Mouse (Mus musculus): ENCODE results near the gene 4930539E08Rik.

4930539E08Rik gene

GRCm38 (mm10) chr17:28930392-28931074, 15.4 kb upstream of the 4930539E08Rik start:
- DNase-seq (ENCODE audit: low read depth, low spot score), result peak; percentile 82

- no peak for DNase-seq (ENCODE audit: low read depth, low spot score)
Measured at GRCm38 (mm10) chr17:28929369-28929768, 14.2 kb upstream of the 4930539E08Rik start.

GRCm38 (mm10) chr17:28928004-28928403, 12.9 kb upstream of the 4930539E08Rik start:
- no peak for DNase-seq (ENCODE audit: low read depth, low spot score)

GRCm38 (mm10) chr17:28926866-28927635, 11.9 kb upstream of the 4930539E08Rik start:
- DNase-seq (ENCODE audit: low read depth, low spot score), result peak; percentile 93

- DNase-seq (ENCODE audit: low read depth, low spot score), result peak; percentile 92
Measured at GRCm38 (mm10) chr17:28926380-28926779, 11.3 kb upstream of the 4930539E08Rik start.

- no peak for DNase-seq (ENCODE audit: low read depth, low spot score)
Measured at GRCm38 (mm10) chr17:28924957-28925595, 10.0 kb upstream of the 4930539E08Rik start.

DNA sequence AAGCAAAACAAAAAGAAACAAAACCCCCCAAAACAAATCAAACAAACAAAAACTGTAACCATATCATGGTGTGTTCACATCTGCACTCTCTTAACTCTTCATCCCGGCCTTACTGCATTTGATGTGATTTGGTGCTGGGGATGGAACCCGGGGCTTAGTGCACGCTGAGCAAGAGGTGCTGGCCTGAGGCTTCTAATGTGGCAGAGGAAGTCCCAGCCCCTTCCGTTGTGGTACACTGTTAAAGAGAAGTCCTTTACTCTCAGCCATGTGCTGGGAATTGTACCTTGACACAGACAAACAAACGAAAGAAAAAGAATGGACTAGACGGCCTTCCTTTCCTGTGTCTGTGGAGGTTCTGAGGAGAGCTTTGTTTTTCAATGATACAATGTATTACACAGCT, 7.0 kb upstream of the 4930539E08Rik start:
- no peak for DNase-seq (ENCODE audit: low read depth, low spot score)

DNA sequence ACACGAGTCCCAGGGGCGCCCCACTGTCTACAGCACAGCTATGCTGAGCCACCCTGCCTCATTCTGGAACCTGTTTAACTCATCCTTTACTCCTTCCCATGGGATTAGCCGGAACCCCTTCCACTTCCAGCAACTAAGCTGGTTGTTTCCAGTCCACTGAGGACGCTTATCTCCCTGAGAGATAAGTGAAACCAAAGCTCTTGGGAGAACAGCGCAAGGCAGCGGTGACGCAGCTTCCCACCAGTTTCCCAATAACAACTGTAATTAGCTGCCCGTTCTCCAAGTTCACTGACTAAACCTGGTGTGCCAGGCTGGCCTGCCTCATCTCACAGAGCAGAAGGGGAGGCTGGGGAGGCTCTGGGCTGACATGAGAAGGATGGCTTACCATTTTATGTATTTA, 6.0 kb upstream of the 4930539E08Rik start:
- no peak for DNase-seq (ENCODE audit: low read depth, low spot score)

- no peak for DNase-seq (ENCODE audit: low read depth, low spot score)
Measured at GRCm38 (mm10) chr17:28916520-28916919, 1.4 kb upstream of the 4930539E08Rik start.

- DNase-seq (ENCODE audit: low read depth, low spot score), result no peak
Measured at GRCm38 (mm10) chr17:28913940-28914339, 1.2 kb downstream of the 4930539E08Rik start.

DNA sequence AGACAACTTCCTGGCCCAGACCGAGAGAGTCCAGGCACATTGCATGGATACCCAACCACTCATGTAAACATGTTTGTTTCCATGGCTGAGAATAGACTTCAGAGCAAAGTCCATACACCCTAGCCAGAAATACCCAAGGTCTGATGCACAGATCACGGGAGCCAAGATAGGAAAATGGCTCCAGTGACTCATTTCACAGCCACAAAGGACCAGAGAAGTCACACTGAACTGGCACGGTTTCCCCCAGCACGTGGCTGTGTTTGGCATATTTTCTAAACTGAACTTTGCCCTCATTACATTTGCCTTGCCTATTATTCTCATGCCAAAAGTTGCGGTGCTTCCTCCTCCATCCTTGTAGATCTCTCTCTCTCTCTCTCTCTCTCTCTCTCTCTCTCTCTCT, 1.9 kb downstream of the 4930539E08Rik start:
- DNase-seq (ENCODE audit: low read depth, low spot score), result no peak

DNA sequence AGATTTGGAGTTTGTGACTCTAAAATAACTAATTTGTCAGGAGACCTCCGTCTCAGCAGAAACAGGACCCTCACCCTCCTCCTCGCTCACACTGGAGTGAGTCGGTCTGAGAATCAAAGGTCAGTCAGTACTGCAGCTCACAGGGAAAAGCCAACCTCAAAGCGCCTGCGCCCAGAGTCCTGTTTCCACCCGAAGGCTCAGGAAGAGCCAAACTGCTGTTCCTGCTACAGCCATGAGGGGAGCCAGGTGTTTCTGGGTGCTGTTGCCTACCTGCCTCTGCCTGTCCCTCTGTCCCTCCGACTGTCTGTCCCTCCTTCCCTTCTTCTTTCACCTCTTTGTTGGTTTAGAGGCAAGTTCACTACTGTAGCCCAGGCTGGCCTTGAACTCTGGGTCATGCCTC, 5.0 kb downstream of the 4930539E08Rik start:
- peak; percentile 76 for DNase-seq (ENCODE audit: low read depth, low spot score)

GRCm38 (mm10) chr17:28909252-28909941, 5.7 kb downstream of the 4930539E08Rik start:
- peak; percentile 83 for DNase-seq (ENCODE audit: low read depth, low spot score)

DNA sequence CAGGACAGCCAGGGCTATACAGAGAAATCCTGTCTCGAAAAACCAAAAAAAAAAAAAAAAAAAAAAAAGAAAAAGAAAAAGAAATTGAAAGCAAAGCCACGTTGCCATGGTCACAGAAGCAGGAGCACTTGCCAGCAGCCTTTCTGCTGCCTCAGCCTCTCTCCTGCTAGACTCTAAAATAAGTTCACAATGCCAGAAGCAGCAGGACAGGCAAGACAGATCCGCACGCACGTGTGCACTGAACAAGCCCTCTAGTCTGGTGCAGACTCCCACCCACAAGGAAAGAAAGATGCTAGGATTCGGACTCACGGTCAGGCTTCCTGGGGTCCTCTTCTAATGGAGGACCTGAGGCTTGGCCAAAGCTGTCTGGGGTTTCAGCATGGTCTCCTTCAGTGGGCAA, 7.2 kb downstream of the 4930539E08Rik start:
- DNase-seq (ENCODE audit: low read depth, low spot score), result no peak

GRCm38 (mm10) chr17:28905377-28905916, 9.7 kb downstream of the 4930539E08Rik start:
- no peak for DNase-seq (ENCODE audit: low read depth, low spot score)

DNA sequence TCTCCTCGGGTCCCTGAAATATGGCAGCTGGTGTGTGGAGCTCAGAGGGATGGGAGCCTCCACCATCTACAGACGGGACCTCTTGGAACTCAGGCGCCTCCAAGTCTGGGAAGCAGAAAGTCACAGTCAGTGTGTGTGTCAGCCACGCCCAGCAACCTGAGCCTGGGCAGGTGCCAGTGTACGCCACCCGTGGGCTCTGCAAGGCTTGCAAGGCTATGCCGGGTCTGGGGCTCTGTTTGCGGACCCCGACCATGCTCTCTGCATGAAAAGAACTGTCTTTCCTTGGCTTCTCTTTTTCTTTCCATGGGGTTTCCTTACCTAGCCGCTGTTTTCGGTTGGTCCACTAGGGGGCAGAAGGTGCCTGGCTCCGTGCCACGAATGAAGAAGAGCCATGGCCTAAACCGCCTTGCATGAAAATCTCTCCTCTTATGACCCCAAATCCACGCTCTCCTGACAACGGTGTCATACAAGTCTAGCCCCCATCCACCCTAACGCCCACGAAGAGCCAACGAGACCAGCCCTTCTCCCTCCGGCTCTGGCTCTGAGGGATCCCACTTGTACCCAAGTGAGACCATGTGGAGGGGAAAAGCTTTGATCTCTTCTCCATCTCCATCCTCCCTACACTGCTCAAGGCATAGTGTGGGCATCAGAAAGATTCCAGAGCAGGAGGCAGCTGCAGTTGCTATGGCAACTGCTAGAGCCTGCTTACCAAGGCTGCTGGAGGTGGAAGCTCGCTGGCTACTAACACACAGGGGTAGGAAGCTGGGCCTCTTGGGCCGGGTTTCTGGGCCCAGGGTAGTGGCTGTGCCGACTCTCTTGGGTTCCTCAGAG, 10.4 kb downstream of the 4930539E08Rik start:
- DNase-seq (ENCODE audit: low read depth, low spot score), result peak; percentile 83

GRCm38 (mm10) chr17:28901559-28901958, 13.6 kb downstream of the 4930539E08Rik start:
- peak; percentile 69 for DNase-seq (ENCODE audit: low read depth, low spot score)

GRCm38 (mm10) chr17:28899427-28899826, 15.7 kb downstream of the 4930539E08Rik start:
- DNase-seq (ENCODE audit: low read depth, low spot score), result peak; percentile 46

DNA sequence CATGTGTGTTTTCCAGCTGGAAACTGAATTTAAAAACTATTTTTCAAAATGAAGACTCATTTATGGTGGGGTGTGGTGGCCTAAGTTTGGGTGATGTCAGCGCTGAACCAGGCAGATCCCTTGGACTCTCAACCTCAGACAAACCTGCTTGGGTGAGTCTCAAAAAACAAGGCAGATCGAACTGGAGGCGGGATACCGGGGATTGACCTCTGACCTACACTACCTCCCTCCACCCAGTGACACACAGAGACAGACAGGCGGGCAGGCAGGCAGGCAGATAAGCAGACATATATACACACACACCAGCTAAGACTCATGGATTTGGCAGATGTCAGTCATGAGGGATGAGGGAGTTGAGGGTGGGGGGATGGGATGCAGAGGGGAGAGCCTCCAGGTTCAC, 16.9 kb downstream of the 4930539E08Rik start:
- peak; percentile 52 for DNase-seq (ENCODE audit: low read depth, low spot score)

DNA sequence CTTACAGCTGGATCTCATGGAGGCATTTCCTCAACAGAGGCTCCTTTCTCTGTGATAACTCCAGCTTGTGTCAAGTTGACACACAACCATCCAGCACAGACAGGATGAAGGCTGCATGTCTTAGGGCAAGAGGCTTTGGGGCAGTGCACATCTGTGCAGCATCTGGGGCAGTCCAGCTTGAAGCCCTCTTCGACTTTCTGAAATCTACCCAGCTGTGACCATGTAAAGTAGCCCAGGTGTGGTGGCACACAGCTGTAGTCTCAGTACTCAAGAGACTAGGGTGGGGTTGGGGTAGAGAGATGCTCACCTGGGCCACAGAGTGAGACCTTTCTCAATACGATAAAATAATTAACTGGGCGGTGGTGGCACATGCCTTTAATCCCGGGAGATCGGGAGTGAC, 17.3 kb downstream of the 4930539E08Rik start:
- DNase-seq (ENCODE audit: low read depth, low spot score), result no peak
